Mouse (Mus musculus) C2C12 (cell line): ENCODE data around the gene Zbed5.

ENCODE experiments used
- CEBPB ChIP-seq: IDR thresholded peaks from one replicate; pipeline ENCODE4 v1.6.1; 2011; ENCODE audit warnings: low read depth, mild to moderate bottlenecking, control low read depth, moderate library complexity
- CTCF ChIP-seq: IDR thresholded peaks from one replicate; pipeline ENCODE4 v1.5.1; 2011; ENCODE audit not compliant: control insufficient read depth, insufficient read depth, insufficient read length
- MAX ChIP-seq: IDR thresholded peaks from one replicate; pipeline ENCODE4 v1.6.1; 2011; ENCODE audit warnings: mild to moderate bottlenecking, control low read depth
- MYOD1 ChIP-seq: IDR thresholded peaks from one replicate; pipeline ENCODE4 v1.6.1; 2011; ENCODE audit warnings: low read depth; ENCODE audit not compliant: control insufficient read depth, insufficient read length
- MYOG ChIP-seq: IDR thresholded peaks from one replicate; pipeline ENCODE4 v1.6.1; 2011; ENCODE audit not compliant: control insufficient read depth, insufficient read length; ENCODE audit errors: extremely low read depth
- USF1 ChIP-seq: IDR thresholded peaks from one replicate; pipeline ENCODE4 v1.6.1; 2011; ENCODE audit warnings: low read depth, mild to moderate bottlenecking, control low read depth, moderate library complexity

DNA sequence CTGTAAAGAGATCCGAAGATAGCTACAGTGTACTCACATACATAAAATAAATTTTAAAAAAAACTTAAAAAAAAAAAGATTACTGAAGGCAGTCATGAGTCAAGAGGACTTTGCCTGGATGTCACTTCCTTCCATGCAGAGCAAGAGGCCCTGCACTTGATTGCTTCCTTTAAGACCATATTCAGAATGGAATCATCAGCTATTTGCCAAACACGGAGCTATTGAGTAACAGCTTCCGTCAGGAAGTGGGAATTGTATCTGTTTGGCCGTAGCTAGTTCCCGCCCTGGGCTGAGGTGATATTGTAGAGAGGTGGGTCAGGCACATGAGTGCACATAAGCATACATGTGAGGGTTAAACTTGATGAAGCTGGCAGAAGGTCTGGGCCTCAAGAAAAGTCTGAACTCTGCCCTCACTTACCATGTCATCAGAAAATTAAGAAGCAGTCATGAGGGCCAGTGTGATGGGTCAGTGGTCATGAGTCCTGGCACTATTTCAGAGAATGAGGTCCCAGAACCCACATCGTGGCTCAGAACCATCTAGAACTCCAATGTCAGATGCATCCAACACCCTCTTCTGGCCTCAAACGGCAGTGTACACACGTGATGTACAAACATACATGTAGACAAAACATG lies 29.4 kb downstream of the Zbed5 start:
- TF ChIP-seq CTCF (no peak), MYOD1 (no peak), MYOG (no peak), MAX (no peak), USF1 (no peak), CEBPB (no peak)
